Mouse (Mus musculus): Measurements from ENCODE around the gene Il1r2. TPM values are rescaled to one million over a fixed set of nuclear protein-coding genes. Genes with fewer than 3 reads are reported as not detected.

Il1r2 gene
- polyA plus RNA-seq, 1 experiment from 2014 or later: 2.2 TPM

- no peak overlapping the region for H3K27ac ChIP-seq (ENCODE audit: low read length)
- no peaks in the 10 kb centered on the region for H3K9me3 ChIP-seq (replicated peaks; ENCODE audit: control insufficient read depth, low read length)
- no peak for ATAC-seq (replicated peaks; ENCODE audit: extremely low read depth, insufficient read depth, low FRiP score)
- no peak overlapping the region for H3K9ac ChIP-seq (ENCODE audit: low read length)
- peaks cover 5% of the 10 kb centered on the region for H3K36me3 ChIP-seq (ENCODE audit: control insufficient read depth, insufficient read depth)
- H3K4me1 ChIP-seq (ENCODE audit: control insufficient read depth, insufficient read depth, low read length): 0 out of 2 replicates have a peak, but pooled peaks cover 2% of the 10 kb centered on the region
- H3K4me2 ChIP-seq (ENCODE audit: low read depth, low read length): no peak overlapping the region
- no peaks in the 10 kb centered on the region for H3K27me3 ChIP-seq (ENCODE audit: control insufficient read depth, insufficient read depth, low read length)
- no peak overlapping the region for H3K4me3 ChIP-seq (ENCODE audit: low read length)
- 84% methylated on average over 2 of the region's 2 CpGs for WGBS
Measured at GRCm38 (mm10) chr1:40031626-40032025, 42.3 kb upstream of the Il1r2 start.

GRCm38 (mm10) chr1:40033315-40033714 is 40.6 kb upstream of the Il1r2 start:
- no peaks in the 10 kb centered on the region for H3K27me3 ChIP-seq (ENCODE audit: control insufficient read depth, insufficient read depth, low read length)

GRCm38 (mm10) chr1:40033743-40034420 is 40.0 kb upstream of the Il1r2 start:
- Histone ChIP-seq H3K4me2 (ENCODE audit: low read depth, low read length) (no peak overlapping the region), H3K4me1 (ENCODE audit: control insufficient read depth, insufficient read depth, low read length) (0 out of 2 replicates have a peak, but pooled peaks cover 2% of the 10 kb centered on the region), H3K36me3 (ENCODE audit: control insufficient read depth, insufficient read depth) (no peaks in the 10 kb centered on the region), H3K27ac (ENCODE audit: low read length) (no peak overlapping the region), H3K9me3 (replicated peaks; ENCODE audit: control insufficient read depth, low read length) (no peaks in the 10 kb centered on the region), H3K27me3 (ENCODE audit: control insufficient read depth, insufficient read depth, low read length) (no peaks in the 10 kb centered on the region), H3K9ac (ENCODE audit: low read length) (no peak overlapping the region), H3K4me3 (ENCODE audit: low read length) (no peak overlapping the region)
- 58% methylated on average over 12 of the region's 12 CpGs for WGBS
- ATAC-seq (replicated peaks; ENCODE audit: extremely low read depth, insufficient read depth, low FRiP score): peak; percentile 72

More at GRCm38 (mm10) chr1:40033315-40033714, 40.6 kb upstream of the Il1r2 start:
- no peak overlapping the region for H3K9ac ChIP-seq (ENCODE audit: low read length)
- H3K4me3 ChIP-seq (ENCODE audit: low read length): no peak overlapping the region
- no peaks in the 10 kb centered on the region for H3K9me3 ChIP-seq (replicated peaks; ENCODE audit: control insufficient read depth, low read length)
- H3K36me3 ChIP-seq (ENCODE audit: control insufficient read depth, insufficient read depth): no peaks in the 10 kb centered on the region
- no peak for ATAC-seq (replicated peaks; ENCODE audit: extremely low read depth, insufficient read depth, low FRiP score)
- WGBS: 62% methylated on average over 4 of the region's 4 CpGs
- H3K4me1 ChIP-seq (ENCODE audit: control insufficient read depth, insufficient read depth, low read length): 0 out of 2 replicates have a peak, but pooled peaks cover 2% of the 10 kb centered on the region
- no peak overlapping the region for H3K4me2 ChIP-seq (ENCODE audit: low read depth, low read length)
- no peak overlapping the region for H3K27ac ChIP-seq (ENCODE audit: low read length)

- Histone ChIP-seq H3K9ac (ENCODE audit: low read length) (no peak overlapping the region), H3K27ac (ENCODE audit: low read length) (no peak overlapping the region), H3K36me3 (ENCODE audit: control insufficient read depth, insufficient read depth) (no peaks in the 10 kb centered on the region), H3K9me3 (replicated peaks; ENCODE audit: control insufficient read depth, low read length) (no peaks in the 10 kb centered on the region), H3K4me3 (ENCODE audit: low read length) (no peak overlapping the region), H3K4me1 (ENCODE audit: control insufficient read depth, insufficient read depth, low read length) (0 out of 2 replicates have a peak, but pooled peaks cover 2% of the 10 kb centered on the region), H3K27me3 (ENCODE audit: control insufficient read depth, insufficient read depth, low read length) (no peaks in the 10 kb centered on the region), H3K4me2 (ENCODE audit: low read depth, low read length) (no peak overlapping the region)
- 87% methylated on average over 6 of the region's 6 CpGs for WGBS
- ATAC-seq (replicated peaks; ENCODE audit: extremely low read depth, insufficient read depth, low FRiP score): no peak
Measured at GRCm38 (mm10) chr1:40037831-40038230, 36.0 kb upstream of the Il1r2 start.

GRCm38 (mm10) chr1:40045686-40046085 is 28.2 kb upstream of the Il1r2 start:
- H3K27me3 ChIP-seq (ENCODE audit: control insufficient read depth, insufficient read depth, low read length): no peaks in the 10 kb centered on the region
- H3K36me3 ChIP-seq (ENCODE audit: control insufficient read depth, insufficient read depth): no peaks in the 10 kb centered on the region
- no peak overlapping the region for H3K4me2 ChIP-seq (ENCODE audit: low read depth, low read length)
- no peak overlapping the region for H3K9ac ChIP-seq (ENCODE audit: low read length)
- no peak overlapping the region for H3K4me3 ChIP-seq (ENCODE audit: low read length)
- H3K27ac ChIP-seq (ENCODE audit: low read length): no peak overlapping the region
- no peaks in the 10 kb centered on the region for H3K4me1 ChIP-seq (ENCODE audit: control insufficient read depth, insufficient read depth, low read length)
- 0 out of 2 replicates have a peak, but pooled peaks cover 3% of the 10 kb centered on the region for H3K9me3 ChIP-seq (replicated peaks; ENCODE audit: control insufficient read depth, low read length)
- no peak for ATAC-seq (replicated peaks; ENCODE audit: extremely low read depth, insufficient read depth, low FRiP score)
- 59% methylated on average over 6 of the region's 6 CpGs for WGBS

GRCm38 (mm10) chr1:40046600-40046999 is 27.3 kb upstream of the Il1r2 start:
- Histone ChIP-seq H3K4me1 (ENCODE audit: control insufficient read depth, insufficient read depth, low read length) (no peaks in the 10 kb centered on the region), H3K27me3 (ENCODE audit: control insufficient read depth, insufficient read depth, low read length) (no peaks in the 10 kb centered on the region), H3K4me2 (ENCODE audit: low read depth, low read length) (no peak overlapping the region), H3K4me3 (ENCODE audit: low read length) (no peak overlapping the region), H3K36me3 (ENCODE audit: control insufficient read depth, insufficient read depth) (no peaks in the 10 kb centered on the region), H3K27ac (ENCODE audit: low read length) (no peak overlapping the region), H3K9me3 (replicated peaks; ENCODE audit: control insufficient read depth, low read length) (0 out of 2 replicates have a peak, but pooled peaks cover 3% of the 10 kb centered on the region), H3K9ac (ENCODE audit: low read length) (no peak overlapping the region)
- WGBS: 72% methylated on average over 5 of the region's 5 CpGs
- ATAC-seq (replicated peaks; ENCODE audit: extremely low read depth, insufficient read depth, low FRiP score): no peak

GRCm38 (mm10) chr1:40051157-40051556 is 22.7 kb upstream of the Il1r2 start:
- Histone ChIP-seq H3K27me3 (ENCODE audit: control insufficient read depth, insufficient read depth, low read length) (no peaks in the 10 kb centered on the region), H3K9ac (ENCODE audit: low read length) (no peak overlapping the region), H3K4me1 (ENCODE audit: control insufficient read depth, insufficient read depth, low read length) (no peaks in the 10 kb centered on the region), H3K4me2 (ENCODE audit: low read depth, low read length) (no peak overlapping the region), H3K9me3 (replicated peaks; ENCODE audit: control insufficient read depth, low read length) (no peaks in the 10 kb centered on the region), H3K27ac (ENCODE audit: low read length) (no peak overlapping the region), H3K4me3 (ENCODE audit: low read length) (no peak overlapping the region), H3K36me3 (ENCODE audit: control insufficient read depth, insufficient read depth) (no peaks in the 10 kb centered on the region)
- WGBS: 85% methylated on average over 6 of the region's 6 CpGs
- no peak for ATAC-seq (replicated peaks; ENCODE audit: extremely low read depth, insufficient read depth, low FRiP score)

GRCm38 (mm10) chr1:40052156-40052555 is 21.7 kb upstream of the Il1r2 start:
- Histone ChIP-seq H3K4me3 (ENCODE audit: low read length) (no peak overlapping the region), H3K27ac (ENCODE audit: low read length) (no peak overlapping the region), H3K27me3 (ENCODE audit: control insufficient read depth, insufficient read depth, low read length) (no peaks in the 10 kb centered on the region), H3K4me2 (ENCODE audit: low read depth, low read length) (no peak overlapping the region), H3K36me3 (ENCODE audit: control insufficient read depth, insufficient read depth) (no peaks in the 10 kb centered on the region), H3K9me3 (replicated peaks; ENCODE audit: control insufficient read depth, low read length) (no peaks in the 10 kb centered on the region), H3K9ac (ENCODE audit: low read length) (no peak overlapping the region), H3K4me1 (ENCODE audit: control insufficient read depth, insufficient read depth, low read length) (no peaks in the 10 kb centered on the region)
- ATAC-seq (replicated peaks; ENCODE audit: extremely low read depth, insufficient read depth, low FRiP score): no peak
- WGBS: 65% methylated on average over 8 of the region's 8 CpGs

- H3K9me3 ChIP-seq (replicated peaks; ENCODE audit: control insufficient read depth, low read length): no peaks in the 10 kb centered on the region
- 0 out of 2 replicates have a peak, but pooled peaks cover 2% of the 10 kb centered on the region for H3K4me1 ChIP-seq (ENCODE audit: control insufficient read depth, insufficient read depth, low read length)
- WGBS: 75% methylated on average over 5 of the region's 5 CpGs
- H3K9ac ChIP-seq (ENCODE audit: low read length): no peak overlapping the region
- no peak for ATAC-seq (replicated peaks; ENCODE audit: extremely low read depth, insufficient read depth, low FRiP score)
- H3K36me3 ChIP-seq (ENCODE audit: control insufficient read depth, insufficient read depth): no peaks in the 10 kb centered on the region
- H3K4me3 ChIP-seq (ENCODE audit: low read length): no peak overlapping the region
- no peak overlapping the region for H3K4me2 ChIP-seq (ENCODE audit: low read depth, low read length)
- H3K27me3 ChIP-seq (ENCODE audit: control insufficient read depth, insufficient read depth, low read length): no peaks in the 10 kb centered on the region
- no peak overlapping the region for H3K27ac ChIP-seq (ENCODE audit: low read length)
Measured at GRCm38 (mm10) chr1:40053071-40053470, 20.8 kb upstream of the Il1r2 start.
